Mouse (Mus musculus) liver, embryonic 13.5 days (tissue): ENCODE results near the gene Tgtp1. TPM values are rescaled to one million over a fixed set of nuclear protein-coding genes. Genes with fewer than 3 reads are reported as not detected.
"Not testable (repeated sequence)": the region's sequence is repeated elsewhere in the genome, so short reads cannot be mapped to it uniquely, and the experiment has no call there.

ENCODE experiments used
- ATAC-seq: fragments of 200-750 bp; cut with Nextera tagmentation; 2 replicates; pipeline ENCODE4 v1.8.0; 2017; ENCODE audit warnings: low read depth, mild to moderate bottlenecking, moderate number of reproducible peaks, moderate library complexity
- DNase-seq: peaks from one replicate; pipeline ENCODE4 v3.0.0; 2022
- H3K27ac ChIP-seq: fragments of 300-500 bp; sonication (generic); 2 replicates; pipeline ENCODE4 v1.5.1; 2015; ENCODE audit warnings: moderate library complexity, mild to moderate bottlenecking, inconsistent platforms
- H3K27me3 ChIP-seq: fragments of 300-500 bp; sonication (generic); 2 replicates; pipeline ENCODE4 v1.6.1; 2015; ENCODE audit warnings: mild to moderate bottlenecking, inconsistent platforms
- H3K36me3 ChIP-seq: fragments of 300-500 bp; sonication (generic); 2 replicates; pipeline ENCODE4 v1.6.1; 2015; ENCODE audit warnings: mild to moderate bottlenecking, inconsistent platforms
- H3K4me1 ChIP-seq: fragments of 300-500 bp; sonication (generic); replicated peaks from 2 replicates; pipeline ENCODE4 v1.6.1; 2015; ENCODE audit warnings: inconsistent platforms
- H3K4me2 ChIP-seq: fragments of 300-500 bp; sonication (generic); 2 replicates; pipeline ENCODE4 v1.6.1; 2015; ENCODE audit warnings: inconsistent platforms, mild to moderate bottlenecking, moderate library complexity
- H3K4me3 ChIP-seq: fragments of 300-500 bp; sonication (generic); replicated peaks from 2 replicates; pipeline ENCODE4 v1.5.1; 2015; ENCODE audit warnings: mild to moderate bottlenecking, inconsistent platforms
- H3K9ac ChIP-seq: fragments of 300-500 bp; sonication (generic); 2 replicates; pipeline ENCODE4 v1.6.1; 2015; ENCODE audit warnings: mild to moderate bottlenecking, inconsistent platforms
- H3K9me3 ChIP-seq: fragments of 300-500 bp; sonication (generic); replicated peaks from 2 replicates; pipeline ENCODE4 v1.6.1; 2016; ENCODE audit warnings: inconsistent platforms
- WGBS: fragments of 180-500 bp; shearing (Covaris S2); methylation state at CpG from one replicate; pipeline ENCODE4 v1.1.7; 2015; ENCODE audit not compliant: insufficient replicate concordance; 5-methylcytosine and 5-hydroxymethylcytosine counted together
- polyA plus RNA-seq: library from polyadenylated mRNA; unstranded; fragments of >200 nt; fragmentation: Nextera tagmentation; extraction: Ambion mirVana; gene quantifications from 2 replicates; pipeline ENCODE4 v1.2.1, GENCODE M21; 2015

Tgtp1 gene
- polyA plus RNA-seq: 0.67 and 0.78 TPM in 2 replicates

DNA sequence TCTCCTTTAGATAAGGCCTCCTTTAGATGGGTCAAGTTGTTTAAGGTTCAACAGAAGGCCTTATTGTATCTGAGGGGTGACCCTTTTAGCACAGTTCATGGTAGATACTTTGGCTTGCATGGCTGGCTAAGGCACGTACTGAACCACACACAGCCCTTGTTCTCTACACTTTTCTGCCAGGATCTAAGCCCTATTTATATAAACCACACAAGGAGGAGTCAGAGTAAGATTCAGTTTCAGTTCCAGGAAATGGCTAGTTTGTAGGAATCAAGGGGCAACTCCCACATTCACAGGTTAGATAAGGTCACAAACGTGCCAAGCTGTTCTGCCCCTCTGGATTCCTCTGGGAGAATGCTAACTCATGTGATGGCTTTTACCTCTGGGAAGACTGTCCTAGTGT, at the start of gene Tgtp1:
Gene Tgtp1, minus strand, starts transcription at position 155 of the 400 bp plus-strand sequence.
- peaks cover 17% of the 10 kb centered on the region for H3K4me1 ChIP-seq
- not testable (repeated sequence) for ATAC-seq, H3K4me3 ChIP-seq, H3K9me3 ChIP-seq, H3K36me3 ChIP-seq, H3K9ac ChIP-seq, H3K27me3 ChIP-seq, H3K27ac ChIP-seq, H3K4me2 ChIP-seq, DNase-seq
- WGBS: 25% methylated on average over 2 of the region's 2 CpGs

DNA sequence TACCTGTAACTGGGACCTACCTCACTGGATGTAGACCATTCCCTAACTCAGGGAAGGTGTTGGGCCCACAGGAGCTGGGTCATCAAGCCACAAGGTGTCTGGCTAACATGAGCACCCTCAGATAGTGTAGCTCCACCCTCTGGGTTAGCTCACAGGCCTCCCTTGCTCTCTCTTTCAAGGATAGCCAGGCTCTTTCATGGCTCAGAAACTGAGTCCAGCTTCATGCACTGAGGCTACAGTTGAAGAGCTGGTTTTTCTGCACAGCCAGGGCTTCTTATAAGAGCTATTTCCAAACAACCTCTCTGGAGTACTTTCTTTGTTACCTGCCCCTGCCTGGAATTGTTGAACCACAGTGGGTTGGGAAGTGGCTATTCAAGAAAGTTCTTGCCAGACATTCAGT, 18.1 kb upstream of the Tgtp1 start:
- not testable (repeated sequence) for H3K4me2 ChIP-seq, H3K4me1 ChIP-seq, H3K36me3 ChIP-seq, DNase-seq, H3K27ac ChIP-seq, H3K27me3 ChIP-seq, H3K9ac ChIP-seq, ATAC-seq, H3K4me3 ChIP-seq, H3K9me3 ChIP-seq

DNA sequence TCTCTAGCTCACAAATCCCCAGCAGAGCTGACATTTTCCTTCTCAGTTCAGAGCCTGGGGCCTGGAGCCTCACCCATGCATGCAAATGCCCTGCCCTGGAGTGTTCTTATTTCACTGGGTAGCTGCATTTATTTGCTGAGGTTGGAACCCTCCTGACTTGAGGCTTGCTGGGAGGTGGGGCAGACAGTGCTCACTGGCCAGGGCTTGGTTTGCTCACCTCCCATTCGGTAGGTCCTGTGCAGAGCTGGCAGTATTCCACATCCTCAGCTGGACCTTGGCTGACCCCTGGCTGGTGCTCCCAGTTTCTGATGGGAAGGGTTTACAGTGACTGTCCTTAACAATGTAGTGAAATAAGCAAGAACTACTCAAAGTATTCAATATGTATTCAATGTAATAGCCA, 12.8 kb upstream of the Tgtp1 start:
- not testable (repeated sequence) for H3K9ac ChIP-seq, H3K4me2 ChIP-seq, ATAC-seq, H3K4me3 ChIP-seq, H3K36me3 ChIP-seq, H3K27ac ChIP-seq, DNase-seq, H3K4me1 ChIP-seq, H3K27me3 ChIP-seq, H3K9me3 ChIP-seq
- whole genome bisulfite sequencing: 63% methylated on average over 1 of the region's 1 CpGs

DNA sequence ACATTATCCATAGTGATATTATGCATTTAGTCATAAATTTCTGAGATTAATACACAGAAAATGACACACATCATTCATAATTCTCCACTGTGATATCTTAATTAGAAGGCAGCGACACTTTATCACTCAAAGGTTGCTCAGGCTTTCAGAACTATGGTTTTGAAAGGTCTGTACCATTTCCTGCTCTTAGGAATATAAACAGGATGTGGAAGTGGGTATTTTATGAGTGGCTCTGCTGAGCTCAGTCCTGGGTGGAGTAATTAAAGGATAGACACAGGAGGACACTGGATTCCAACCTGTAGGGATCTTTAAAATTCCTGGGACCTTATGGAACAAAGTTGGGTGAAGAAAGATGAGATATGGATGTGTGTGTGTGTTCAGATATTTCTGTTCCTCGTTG, 12.3 kb upstream of the Tgtp1 start:
- 25% methylated on average over 2 of the region's 2 CpGs for WGBS
- not testable (repeated sequence) for ATAC-seq

DNA sequence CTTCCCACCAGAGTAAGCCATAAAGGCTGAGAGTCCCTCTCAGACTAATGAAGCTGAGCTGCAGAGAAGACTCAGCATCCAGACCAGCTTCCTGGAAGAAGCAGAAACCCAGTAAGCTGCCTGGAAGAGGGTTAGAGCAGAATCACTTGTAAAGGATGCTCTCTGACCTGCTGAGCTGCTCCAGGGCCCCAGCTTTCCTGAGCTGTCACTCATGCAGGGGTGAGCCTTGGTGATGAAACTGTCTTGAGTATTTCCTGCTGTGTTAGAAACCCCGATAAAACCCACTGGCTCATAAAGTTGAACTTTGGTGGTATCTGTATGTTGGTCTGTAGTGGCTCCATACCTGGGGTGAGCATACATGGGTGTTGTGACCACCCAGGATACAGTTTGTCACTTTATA, 6.4 kb upstream of the Tgtp1 start:
- H3K9ac ChIP-seq, H3K9me3 ChIP-seq, H3K36me3 ChIP-seq, ATAC-seq, H3K4me2 ChIP-seq, H3K4me1 ChIP-seq, H3K27ac ChIP-seq, DNase-seq, H3K4me3 ChIP-seq, H3K27me3 ChIP-seq: not testable (repeated sequence)
- 16% methylated on average over 1 of the region's 1 CpGs for WGBS

More for the DNA sequence above, 12.3 kb upstream of the Tgtp1 start:
- H3K27me3 ChIP-seq, H3K9ac ChIP-seq, H3K4me2 ChIP-seq, H3K36me3 ChIP-seq, H3K27ac ChIP-seq, H3K4me1 ChIP-seq, H3K4me3 ChIP-seq, H3K9me3 ChIP-seq, DNase-seq: not testable (repeated sequence)

DNA sequence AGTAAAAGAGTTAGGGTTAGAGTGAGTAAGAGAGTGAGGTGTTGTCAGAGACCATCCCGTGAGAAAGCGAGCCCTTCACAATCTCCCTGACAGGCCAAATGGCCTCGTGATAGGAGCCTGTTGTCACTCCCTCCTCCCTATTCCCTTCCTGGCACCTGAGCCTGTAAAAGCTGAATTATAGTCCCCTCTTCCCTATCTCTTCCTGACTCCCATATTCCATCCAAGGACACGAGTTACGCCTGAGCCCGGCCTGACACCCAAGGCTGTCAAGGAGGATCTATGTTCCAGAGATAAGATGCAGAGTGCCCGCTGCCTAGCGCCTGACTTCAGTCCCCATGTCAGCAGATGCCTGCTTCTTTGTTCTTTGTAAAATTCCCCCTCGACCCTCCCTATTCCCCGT, 676 bp downstream of the Tgtp1 start:
- ATAC-seq, H3K9me3 ChIP-seq: not testable (repeated sequence)

DNA sequence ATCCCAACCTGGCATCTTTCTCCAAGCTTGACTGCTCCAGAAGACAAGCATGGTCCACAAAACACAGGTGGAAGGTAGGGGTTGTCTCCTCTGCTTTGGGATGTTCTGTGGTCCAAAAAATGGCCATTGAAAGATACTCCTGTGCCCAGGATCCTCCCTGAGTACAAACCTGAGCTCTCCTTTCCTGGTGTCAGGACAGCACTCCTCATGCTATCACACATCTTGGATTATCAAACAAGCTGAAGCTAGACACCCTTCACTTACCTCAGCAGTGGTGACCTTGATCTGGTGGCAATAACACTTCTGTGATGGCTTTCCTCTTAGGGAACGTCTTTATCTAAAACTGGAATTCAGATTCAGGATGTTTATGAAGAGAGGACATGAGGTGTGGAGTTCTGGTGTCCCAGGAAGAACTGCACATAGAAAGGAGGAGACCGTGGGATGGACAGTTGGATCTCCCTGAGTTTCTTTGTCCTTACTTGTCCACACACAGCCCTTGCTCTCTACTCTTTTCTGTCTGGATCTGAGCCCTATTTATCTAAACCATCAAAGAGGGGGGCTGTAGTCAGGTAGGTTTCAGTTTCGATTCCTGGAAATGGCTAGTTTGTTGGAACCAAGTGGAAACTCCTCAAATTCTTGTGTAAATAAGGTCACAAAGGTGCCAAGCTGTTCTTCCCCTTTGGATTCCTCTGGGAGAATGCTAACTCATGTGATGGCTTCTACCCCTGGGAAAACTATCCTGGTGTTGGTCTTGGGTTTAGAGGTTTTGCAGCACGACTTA, 2.0 kb downstream of the Tgtp1 start, which contains the start of gene Gm12185:
Gene Gm12185, minus strand, starts transcription at position 487 of the 781 bp plus-strand sequence.
- not testable (repeated sequence) for DNase-seq, ATAC-seq, H3K4me2 ChIP-seq, H3K36me3 ChIP-seq, H3K9me3 ChIP-seq, H3K27ac ChIP-seq, H3K4me3 ChIP-seq, H3K9ac ChIP-seq, H3K27me3 ChIP-seq
- H3K4me1 ChIP-seq: peaks cover 17% of the 10 kb centered on the region
- 45% methylated on average over 4 of the region's 4 CpGs for WGBS

More for the DNA sequence above, 676 bp downstream of the Tgtp1 start:
- H3K27me3 ChIP-seq, H3K4me3 ChIP-seq, H3K9ac ChIP-seq, H3K4me2 ChIP-seq, DNase-seq, H3K36me3 ChIP-seq, H3K27ac ChIP-seq: not testable (repeated sequence)
- WGBS: 43% methylated on average over 10 of the region's 10 CpGs
- H3K4me1 ChIP-seq: peaks cover 17% of the 10 kb centered on the region

DNA sequence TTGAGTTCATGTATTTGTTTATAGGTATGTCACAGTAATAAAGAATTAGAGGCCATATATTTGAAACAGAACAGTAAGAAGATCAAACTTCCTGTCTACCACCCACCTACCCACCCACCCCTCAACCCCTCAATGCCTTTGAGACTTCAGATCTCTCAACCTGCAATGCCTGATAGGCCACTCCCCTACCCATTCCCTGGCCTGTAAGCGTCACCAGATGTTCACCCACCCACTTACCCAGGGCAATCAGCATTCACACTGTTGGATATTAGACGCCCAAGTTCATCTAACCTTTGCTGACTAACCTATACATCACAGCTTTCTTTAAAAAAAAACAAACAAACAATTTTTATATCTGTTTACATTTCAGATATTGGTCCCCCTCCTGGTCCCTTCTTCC, 4.0 kb downstream of the Tgtp1 start:
- not testable (repeated sequence) for H3K27ac ChIP-seq, H3K36me3 ChIP-seq, H3K27me3 ChIP-seq, H3K4me2 ChIP-seq, H3K9me3 ChIP-seq, ATAC-seq, DNase-seq, H3K9ac ChIP-seq, H3K4me3 ChIP-seq
- peaks cover 17% of the 10 kb centered on the region for H3K4me1 ChIP-seq
- WGBS: 45% methylated on average over 2 of the region's 2 CpGs

DNA sequence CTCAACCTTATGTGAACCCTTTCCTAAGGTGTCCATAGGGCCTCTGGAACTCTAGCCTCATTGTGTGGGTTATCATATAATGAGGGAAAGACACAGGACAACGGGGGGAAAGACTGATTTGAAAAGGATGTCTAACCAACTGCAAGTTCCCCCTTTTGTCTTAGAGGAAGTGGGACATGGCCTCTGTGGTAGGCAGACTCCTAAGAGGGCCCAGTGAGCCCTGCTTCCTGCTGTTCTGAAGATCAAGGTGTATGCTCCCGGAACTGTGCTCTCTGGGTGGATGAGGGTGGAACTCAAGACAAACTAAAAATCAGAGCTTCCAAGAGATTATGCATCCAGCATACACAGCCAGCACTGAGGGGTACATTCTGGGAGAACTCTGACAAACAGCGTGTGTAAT, 5.8 kb downstream of the Tgtp1 start:
- not testable (repeated sequence) for H3K36me3 ChIP-seq, DNase-seq, H3K9ac ChIP-seq, H3K27ac ChIP-seq, H3K4me2 ChIP-seq, ATAC-seq, H3K9me3 ChIP-seq, H3K4me1 ChIP-seq, H3K27me3 ChIP-seq, H3K4me3 ChIP-seq
- 36% methylated on average over 2 of the region's 3 CpGs for WGBS

DNA sequence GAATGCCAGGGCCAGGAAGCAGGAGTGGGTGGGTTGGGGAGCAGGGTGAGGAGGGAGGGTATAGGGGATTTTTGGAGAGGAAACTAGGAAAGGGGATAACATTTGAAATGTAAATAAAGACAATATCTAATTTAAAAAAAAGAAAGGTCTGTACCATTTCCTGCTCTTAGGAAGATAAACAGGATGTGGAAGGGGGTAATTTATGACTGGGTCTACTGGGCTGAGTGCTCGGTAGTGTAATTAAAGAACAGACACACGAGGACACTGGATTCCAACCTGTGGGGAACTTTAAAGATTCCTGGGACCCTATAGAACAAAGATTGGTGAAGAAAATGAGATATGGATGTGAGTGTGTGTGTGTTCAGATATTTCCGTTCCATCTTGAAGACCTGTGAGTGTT, 11.1 kb downstream of the Tgtp1 start:
- H3K4me3 ChIP-seq, ATAC-seq, H3K9ac ChIP-seq, DNase-seq, H3K4me1 ChIP-seq, H3K4me2 ChIP-seq, H3K27ac ChIP-seq, H3K9me3 ChIP-seq, H3K27me3 ChIP-seq, H3K36me3 ChIP-seq: not testable (repeated sequence)
- no CpG with 5 or more reads among the region's 3 CpGs for whole genome bisulfite sequencing

DNA sequence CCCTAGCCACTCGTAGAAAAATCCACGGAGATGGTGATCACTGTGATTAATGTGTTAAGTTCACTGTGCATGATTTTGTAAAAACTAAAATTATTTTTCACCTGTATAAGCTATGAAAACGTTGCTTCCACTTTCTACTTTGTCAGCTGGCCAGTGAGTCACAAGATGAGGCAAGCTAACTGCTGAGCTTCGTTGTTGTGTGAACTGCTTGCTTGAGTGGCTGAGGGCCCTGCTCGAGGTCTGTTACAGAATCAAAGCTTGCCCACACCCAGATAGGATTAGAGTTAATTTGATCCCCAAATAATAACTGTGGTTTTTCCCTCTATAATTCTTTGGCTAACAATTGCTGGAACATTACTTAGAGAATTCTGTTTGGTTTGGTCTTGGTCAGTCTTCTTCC, 13.9 kb downstream of the Tgtp1 start:
- DNase-seq, H3K9me3 ChIP-seq, H3K4me1 ChIP-seq, H3K9ac ChIP-seq, H3K4me2 ChIP-seq, H3K27ac ChIP-seq, H3K27me3 ChIP-seq, H3K36me3 ChIP-seq, H3K4me3 ChIP-seq, ATAC-seq: not testable (repeated sequence)
- no CpG with 5 or more reads among the region's 5 CpGs for WGBS

DNA sequence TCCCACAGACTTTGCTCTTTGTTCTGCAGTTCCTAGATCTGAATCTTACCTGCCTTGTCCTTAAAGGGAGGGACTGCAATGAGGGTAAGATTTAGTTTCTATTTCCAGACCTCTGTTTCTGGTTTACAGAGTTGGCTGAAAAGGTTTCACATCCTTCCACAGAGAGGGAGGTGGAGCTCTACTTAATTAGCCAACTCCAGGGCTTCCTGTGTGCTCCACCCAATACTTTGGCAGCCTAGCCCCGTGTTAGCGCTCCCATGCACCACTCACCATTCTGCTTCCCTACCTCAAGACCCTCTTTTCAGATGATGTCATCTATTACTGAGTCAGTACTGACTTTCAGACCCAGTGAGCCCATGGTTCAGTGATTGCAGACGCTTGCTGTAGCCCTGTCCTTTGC, 14.7 kb downstream of the Tgtp1 start, which contains the start of gene 9930111J21Rik1:
Gene 9930111J21Rik1, minus strand, starts transcription at position 148 of the 400 bp plus-strand sequence.
- H3K4me3 ChIP-seq, DNase-seq, ATAC-seq, H3K27me3 ChIP-seq, H3K4me2 ChIP-seq, H3K4me1 ChIP-seq, H3K36me3 ChIP-seq, H3K9me3 ChIP-seq, H3K9ac ChIP-seq, H3K27ac ChIP-seq: not testable (repeated sequence)
- no CpG with 5 or more reads among the region's 3 CpGs for WGBS
